Mouse (Mus musculus) large intestine, adult 2 months (tissue): Measurements from ENCODE around the gene Tmem131. TPM values are rescaled to one million over a fixed set of nuclear protein-coding genes. Genes with fewer than 3 reads are reported as not detected.

Experiments used
- DNase-seq: peaks from one replicate; pipeline ENCODE4 v3.0.0-alpha.2; 2012; ENCODE audit warnings: low read depth, low spot score
- WGBS: fragments of 180-500 bp; shearing (Covaris S2); methylation state at CpG from one replicate; pipeline ENCODE4 v1.1.7; 2018; 5-methylcytosine and 5-hydroxymethylcytosine counted together
- polyA plus RNA-seq: library from polyadenylated mRNA; depleted of rRNA; stranded (reverse); fragments of >200 nt; gene quantifications from 2 replicates; pipeline ENCODE4 v1.2.3, GENCODE M21; 2012; rRNA removed

The Tmem131 gene
- 19.1 and 32.5 TPM in 2 replicates for polyA plus RNA-seq

GRCm38 (mm10) chr1:36943653-36944052 lies at the start of gene Tmem131:
Gene Tmem131 (minus strand): TSS chr1:36943666.
- WGBS = 51% methylated on average over 5 of the region's 5 CpGs
- DNase-seq = no peak

- no peak for DNase-seq
- 80% methylated on average over 6 of the region's 6 CpGs for WGBS
These were observed 45.1 kb upstream of the Tmem131 start for GRCm38 (mm10) chr1:36988561-36988960.

- no peak for DNase-seq
- WGBS = 89% methylated on average over 6 of the region's 6 CpGs
These were observed 44.7 kb upstream of the Tmem131 start for GRCm38 (mm10) chr1:36988161-36988560.

- 78% methylated on average over 10 of the region's 10 CpGs for WGBS
- DNase-seq = no peak
These were observed 44.0 kb upstream of the Tmem131 start for GRCm38 (mm10) chr1:36987172-36988148.

- no peak for DNase-seq
- WGBS = 86% methylated on average over 14 of the region's 14 CpGs
These were observed 43.1 kb upstream of the Tmem131 start for GRCm38 (mm10) chr1:36986396-36987160.

- 86% methylated on average over 6 of the region's 6 CpGs for WGBS
These were observed 42.4 kb upstream of the Tmem131 start for GRCm38 (mm10) chr1:36985896-36986295.

GRCm38 (mm10) chr1:36984406-36984805 lies 40.9 kb upstream of the Tmem131 start:
- WGBS = 58% methylated on average over 6 of the region's 6 CpGs
- DNase-seq = no peak

More at GRCm38 (mm10) chr1:36985896-36986295, 42.4 kb upstream of the Tmem131 start:
- no peak for DNase-seq

- WGBS = 34% methylated on average over 4 of the region's 4 CpGs
- no peak for DNase-seq
These were observed 40.3 kb upstream of the Tmem131 start for GRCm38 (mm10) chr1:36983754-36984153.

GRCm38 (mm10) chr1:36982191-36982961 lies 38.9 kb upstream of the Tmem131 start:
- DNase-seq = no peak
- 91% methylated on average over 9 of the region's 9 CpGs for WGBS

- 72% methylated on average over 4 of the region's 4 CpGs for WGBS
- DNase-seq = no peak
These were observed 33.3 kb upstream of the Tmem131 start for GRCm38 (mm10) chr1:36976770-36977169.

GRCm38 (mm10) chr1:36970918-36971617 lies 27.6 kb upstream of the Tmem131 start:
- peak; percentile 75 for DNase-seq
- WGBS = 22% methylated on average over 3 of the region's 3 CpGs

- 70% methylated on average over 5 of the region's 5 CpGs for WGBS
- no peak for DNase-seq
These were observed 22.4 kb upstream of the Tmem131 start for GRCm38 (mm10) chr1:36965831-36966230.

GRCm38 (mm10) chr1:36962379-36963176 lies 19.1 kb upstream of the Tmem131 start:
- WGBS = 81% methylated on average over 10 of the region's 10 CpGs
- DNase-seq = no peak

- no peak for DNase-seq
These were observed 17.2 kb upstream of the Tmem131 start for GRCm38 (mm10) chr1:36960509-36961222.

GRCm38 (mm10) chr1:36949591-36950184 lies 6.2 kb upstream of the Tmem131 start:
- no peak for DNase-seq
- 58% methylated on average over 7 of the region's 7 CpGs for WGBS

More at GRCm38 (mm10) chr1:36960509-36961222, 17.2 kb upstream of the Tmem131 start:
- 76% methylated on average over 16 of the region's 16 CpGs for WGBS

- no peak for DNase-seq
- 75% methylated on average over 8 of the region's 8 CpGs for WGBS
These were observed 4.0 kb upstream of the Tmem131 start for GRCm38 (mm10) chr1:36947448-36947847.

- WGBS = 57% methylated on average over 3 of the region's 3 CpGs
- no peak for DNase-seq
These were observed 3.1 kb downstream of the Tmem131 start for GRCm38 (mm10) chr1:36940381-36940762.
